Mouse (Mus musculus) C2C12 (cell line): ENCODE results near the gene Vps25.

Source experiments
- CEBPB ChIP-seq: IDR thresholded peaks from one replicate; pipeline ENCODE4 v1.6.1; 2011; ENCODE audit warnings: low read depth, mild to moderate bottlenecking, control low read depth, moderate library complexity
- CTCF ChIP-seq: IDR thresholded peaks from one replicate; pipeline ENCODE4 v1.5.1; 2011; ENCODE audit not compliant: control insufficient read depth, insufficient read depth, insufficient read length
- FOSL1 ChIP-seq: IDR thresholded peaks from one replicate; pipeline ENCODE4 v1.8.0; 2011; ENCODE audit warnings: mild to moderate bottlenecking, low read length; ENCODE audit not compliant: poor library complexity, insufficient read depth, severe bottlenecking
- MAX ChIP-seq: IDR thresholded peaks from one replicate; pipeline ENCODE4 v1.6.1; 2011; ENCODE audit warnings: mild to moderate bottlenecking, control low read depth
- USF1 ChIP-seq: IDR thresholded peaks from one replicate; pipeline ENCODE4 v1.6.1; 2011; ENCODE audit warnings: low read depth, mild to moderate bottlenecking, control low read depth, moderate library complexity

GRCm38 (mm10) chr11:101245855-101246701, 7.4 kb upstream of the Vps25 start, which contains the start of gene Ramp2:
- no peak for TF ChIP-seq CTCF
- no peak for TF ChIP-seq MAX
- no peak for TF ChIP-seq USF1
- no peak for TF ChIP-seq FOSL1
- no peak for TF ChIP-seq CEBPB
